Mouse (Mus musculus) stomach, embryonic 16.5 days (tissue): Measurements from ENCODE around the gene Scd4. TPM values are rescaled to one million over a fixed set of nuclear protein-coding genes. Genes with fewer than 3 reads are reported as not detected.
A peak's percentile ranks its signal among the peaks of the same experiment; 100 is the strongest.

ENCODE experiments used
- ATAC-seq: fragments of 200-750 bp; cut with Nextera tagmentation; 2 replicates; pipeline ENCODE4 v1.8.0; 2017; ENCODE audit warnings: moderate number of reproducible peaks, moderate TSS enrichment; ENCODE audit not compliant: insufficient read depth, low FRiP score
- H3K27ac ChIP-seq: fragments of 300-500 bp; sonication (generic); 2 replicates; pipeline ENCODE4 v1.5.1; 2014; ENCODE audit warnings: low read length
- H3K27me3 ChIP-seq: fragments of 300-500 bp; sonication (generic); 2 replicates; pipeline ENCODE4 v1.6.1; 2014; ENCODE audit warnings: low read length, control low read depth, mixed read lengths; ENCODE audit not compliant: control insufficient read depth, insufficient read depth
- H3K36me3 ChIP-seq: fragments of 300-500 bp; sonication (generic); 2 replicates; pipeline ENCODE4 v1.6.1; 2014; ENCODE audit warnings: low read length; ENCODE audit not compliant: control insufficient read depth, insufficient read depth
- H3K4me1 ChIP-seq: fragments of 300-500 bp; sonication (generic); 2 replicates; pipeline ENCODE4 v1.6.1; 2014; ENCODE audit warnings: low read length, control low read depth, mixed read lengths; ENCODE audit not compliant: control insufficient read depth, insufficient read depth
- H3K4me2 ChIP-seq: fragments of 300-500 bp; sonication (generic); 2 replicates; pipeline ENCODE4 v1.6.1; 2014; ENCODE audit warnings: low read depth, low read length, mixed read lengths
- H3K4me3 ChIP-seq: fragments of 300-500 bp; sonication (generic); replicated peaks from 2 replicates; pipeline ENCODE4 v1.5.1; 2014; ENCODE audit warnings: mild to moderate bottlenecking, low read length
- H3K9ac ChIP-seq: fragments of 300-500 bp; sonication (generic); 2 replicates; pipeline ENCODE4 v1.6.1; 2014; ENCODE audit warnings: low read length
- H3K9me3 ChIP-seq: fragments of 300-500 bp; sonication (generic); replicated peaks from 2 replicates; pipeline ENCODE4 v1.6.1; 2016; ENCODE audit warnings: low read length, control low read depth; ENCODE audit not compliant: control insufficient read depth
- WGBS: fragments of 180-500 bp; shearing (Covaris S2); extraction: QIAGEN DNeasy Blood & Tissue Kit; methylation state at CpG from one replicate; pipeline ENCODE4 v1.1.7; 2014; 5-methylcytosine and 5-hydroxymethylcytosine counted together
- microRNA-seq: library from miRNA; unstranded; fragments of <30 nt; microRNA quantifications from one replicate; pipeline ENCODE4, GENCODE M21; 2016
- polyA plus RNA-seq: library from polyadenylated mRNA; unstranded; fragments of >200 nt; fragmentation: Nextera tagmentation; extraction: Ambion mirVana; gene quantifications from 2 replicates; pipeline ENCODE4 v1.2.1, GENCODE M21; 2015

Scd4 gene
- polyA plus RNA-seq, 1 experiment from 2014 or later: 0.14 TPM

DNA sequence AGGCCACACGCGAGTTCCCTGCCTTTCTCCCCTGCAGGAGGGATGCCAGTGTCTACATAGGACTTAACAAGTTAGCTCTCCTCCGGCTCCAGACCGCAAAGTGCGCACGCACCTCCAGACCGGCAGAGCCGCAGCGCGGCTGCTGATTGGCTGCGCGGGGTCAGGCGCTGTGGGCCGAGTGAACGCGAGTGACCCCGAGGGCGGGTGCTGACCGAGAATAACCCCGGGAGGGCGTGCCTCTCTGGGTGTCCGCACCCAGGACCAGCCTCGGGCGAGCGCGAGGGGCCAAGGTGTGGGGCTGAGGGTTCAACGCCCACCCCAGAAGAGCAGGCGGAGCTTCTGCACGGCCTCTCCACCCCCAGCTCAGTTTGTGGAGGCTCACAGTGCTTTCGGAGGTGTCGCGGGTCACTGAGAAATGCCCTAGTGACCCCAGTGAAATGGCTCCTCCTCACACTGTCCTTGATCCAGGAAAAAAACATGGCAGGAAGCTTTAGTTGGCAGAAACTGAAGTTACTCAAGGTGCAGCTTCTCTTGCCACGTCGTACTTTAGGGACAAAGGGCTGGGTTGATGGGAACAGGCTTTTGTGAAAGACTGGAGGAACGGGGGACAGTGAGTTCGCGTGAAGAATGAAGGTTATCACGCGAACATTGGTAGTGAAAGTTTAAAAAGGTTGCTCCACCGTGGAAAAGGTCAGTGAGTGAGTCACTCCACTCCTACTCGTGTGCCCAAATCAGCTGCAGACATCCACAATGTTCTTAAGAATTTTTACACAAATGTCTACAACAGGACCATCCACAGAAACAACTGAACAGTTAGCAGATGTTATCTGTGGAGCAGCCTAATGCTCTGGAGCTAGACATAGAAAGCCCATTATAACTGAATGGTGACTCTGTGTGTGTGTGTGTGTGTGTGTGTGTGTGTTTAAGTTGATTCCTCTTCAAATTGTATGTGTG lies 55.9 kb downstream of the Scd4 start:
- Histone ChIP-seq H3K9ac (peak overlapping the region; percentile 74), H3K36me3 (no peaks in the 10 kb centered on the region), H3K4me2 (peak overlapping the region; percentile 63), H3K27me3 (no peaks in the 10 kb centered on the region), H3K9me3 (no peaks in the 10 kb centered on the region), H3K4me1 (peaks cover 17% of the 10 kb centered on the region), H3K4me3 (peak overlapping the region; percentile 60), H3K27ac (peak overlapping the region; percentile 81)
- WGBS: 2% methylated on average over 41 of the region's 41 CpGs
- ATAC-seq: peak; percentile 98

GRCm38 (mm10) chr19:44389507-44389906 lies 56.6 kb downstream of the Scd4 start:
- WGBS: 17% methylated on average over 1 of the region's 1 CpGs
- Histone ChIP-seq H3K27me3 (no peaks in the 10 kb centered on the region), H3K9me3 (no peaks in the 10 kb centered on the region), H3K4me3 (no peak overlapping the region), H3K4me1 (peaks cover 17% of the 10 kb centered on the region), H3K9ac (no peak overlapping the region), H3K27ac (peak overlapping the region; percentile 81), H3K4me2 (peak overlapping the region; percentile 63; the same call in 1 of the 2 replicates), H3K36me3 (no peaks in the 10 kb centered on the region)
- ATAC-seq: no peak

DNA sequence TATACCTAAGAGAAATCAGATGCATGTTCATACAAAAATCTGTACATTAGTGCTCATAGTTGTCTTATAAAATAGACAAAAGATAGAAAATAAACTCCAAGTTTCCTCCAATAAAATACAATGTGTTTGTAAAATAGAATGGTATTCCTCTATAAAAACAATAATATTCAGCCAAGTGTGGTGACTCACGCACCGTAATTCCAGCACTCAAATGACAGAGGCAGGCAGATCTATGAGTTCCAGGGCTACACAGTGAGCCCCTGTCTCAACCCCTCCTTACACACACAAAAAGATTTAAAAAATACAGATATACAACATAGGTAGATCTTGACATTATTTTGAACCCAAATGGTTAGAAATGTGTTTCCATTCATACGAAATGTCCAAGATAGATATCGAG lies 59.0 kb downstream of the Scd4 start:
- H3K4me2 ChIP-seq: no peak overlapping the region
- H3K27ac ChIP-seq: no peak overlapping the region
- no peak for ATAC-seq
- H3K4me1 ChIP-seq: peaks cover 17% of the 10 kb centered on the region
- H3K9ac ChIP-seq: no peak overlapping the region
- H3K4me3 ChIP-seq: no peak overlapping the region
- H3K27me3 ChIP-seq: no peaks in the 10 kb centered on the region
- no peaks in the 10 kb centered on the region for H3K36me3 ChIP-seq
- WGBS: 89% methylated on average over 4 of the region's 4 CpGs
- H3K9me3 ChIP-seq: no peaks in the 10 kb centered on the region

DNA sequence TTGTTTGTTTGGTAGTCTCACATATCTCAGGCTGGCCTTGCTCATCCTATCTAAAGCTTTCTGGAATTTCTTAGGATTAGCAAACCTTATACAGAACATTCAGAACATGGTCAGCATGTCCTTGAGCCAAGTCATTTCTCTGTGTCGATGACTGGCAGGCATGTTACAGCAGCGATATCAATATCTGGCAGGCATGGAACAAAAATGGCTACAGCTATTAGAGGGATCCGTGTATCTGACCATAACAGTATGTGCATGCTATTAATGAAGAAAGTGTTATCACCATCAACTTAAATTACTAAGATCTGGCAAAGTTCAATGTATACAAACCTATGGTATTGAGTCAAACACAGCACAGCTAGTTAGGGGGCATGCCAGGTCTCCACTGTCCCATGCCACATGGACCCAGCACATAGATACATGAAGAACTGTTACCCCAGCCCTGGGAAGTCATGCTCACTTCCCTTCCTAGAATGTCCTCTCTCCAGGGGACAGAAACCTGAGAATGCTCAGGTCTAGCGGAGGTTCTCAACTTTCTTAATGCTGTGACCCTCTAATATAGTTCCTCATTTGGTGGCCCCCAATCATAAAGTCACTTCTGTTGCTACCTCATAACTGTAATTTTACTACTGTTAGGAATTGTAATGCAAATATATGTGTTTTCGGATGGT lies 59.6 kb downstream of the Scd4 start:
- H3K9me3 ChIP-seq: no peaks in the 10 kb centered on the region
- H3K36me3 ChIP-seq: no peaks in the 10 kb centered on the region
- no peaks in the 10 kb centered on the region for H3K27me3 ChIP-seq
- no peak for ATAC-seq
- no peak overlapping the region for H3K4me2 ChIP-seq
- no peak overlapping the region for H3K4me3 ChIP-seq
- no peak overlapping the region for H3K9ac ChIP-seq
- peaks cover 17% of the 10 kb centered on the region for H3K4me1 ChIP-seq
- H3K27ac ChIP-seq: no peak overlapping the region
- WGBS: 84% methylated on average over 5 of the region's 5 CpGs

GRCm38 (mm10) chr19:44393962-44394422 lies 61.1 kb downstream of the Scd4 start:
- Histone ChIP-seq H3K4me1 (peaks cover 8% of the 10 kb centered on the region), H3K4me3 (no peak overlapping the region), H3K27ac (no peak overlapping the region), H3K4me2 (no peak overlapping the region), H3K9ac (no peak overlapping the region), H3K9me3 (no peaks in the 10 kb centered on the region), H3K36me3 (no peaks in the 10 kb centered on the region), H3K27me3 (no peaks in the 10 kb centered on the region)
- ATAC-seq: no peak
- WGBS: 64% methylated on average over 5 of the region's 5 CpGs

DNA sequence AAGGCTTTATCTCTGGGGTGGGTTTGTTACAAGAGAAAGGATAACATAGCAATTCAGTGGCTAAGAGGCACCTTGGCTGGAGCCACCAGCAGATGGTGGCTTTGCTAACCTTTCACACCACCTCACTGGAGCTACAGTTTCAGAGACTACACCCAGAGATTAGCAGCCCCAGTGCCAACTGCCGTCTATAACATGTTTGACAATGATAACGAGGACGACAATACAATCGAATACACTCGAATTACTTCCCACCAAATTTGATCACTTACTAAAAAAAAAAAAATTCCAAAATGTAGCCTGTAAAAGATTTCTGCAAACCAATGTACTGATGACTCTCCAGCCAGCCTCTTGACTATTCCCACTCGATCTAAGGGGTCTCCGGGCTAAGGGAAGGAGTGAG lies 62.1 kb downstream of the Scd4 start:
- Histone ChIP-seq H3K9ac (no peak overlapping the region), H3K9me3 (no peaks in the 10 kb centered on the region), H3K27ac (no peak overlapping the region), H3K27me3 (no peaks in the 10 kb centered on the region), H3K4me1 (no peaks in the 10 kb centered on the region), H3K4me2 (no peak overlapping the region), H3K4me3 (no peak overlapping the region), H3K36me3 (0 out of 2 replicates have a peak, but pooled peaks cover under 1% of the 10 kb centered on the region)
- 75% methylated on average over 7 of the region's 7 CpGs for whole genome bisulfite sequencing
- no peak for ATAC-seq

Small RNA genes within 50 kb of the gene (microRNA-seq; reads per million reads assigned to microRNA genes)
- 2.3 reads per million, percentile 11 among the genes with 10 or more reads in this experiment for gene Mir5114

Other genes with a start within 250 kb of the Scd4 start
- 38.9 and 44.0 TPM in 2 replicates for gene Chuk, start 225.6 kb upstream of the Scd4 start, polyA plus RNA-seq
- gene Cwf19l1, start 197.2 kb upstream of the Scd4 start, polyA plus RNA-seq: 26.1 and 29.2 TPM in 2 replicates
- gene Bloc1s2, start 186.6 kb upstream of the Scd4 start, polyA plus RNA-seq: 74.2 and 77.2 TPM in 2 replicates
- not detected in 2 replicates for gene Pkd2l1, start 140.7 kb upstream of the Scd4 start, polyA plus RNA-seq
- gene Scd3, start 129.8 kb upstream of the Scd4 start, polyA plus RNA-seq: 0.11 and 0.18 TPM in 2 replicates
- 329 and 336 TPM in 2 replicates for gene Scd2, start 39.4 kb upstream of the Scd4 start, polyA plus RNA-seq
- 4.5 and 5.1 TPM in 2 replicates for gene Scd1, start 74.8 kb downstream of the Scd4 start, polyA plus RNA-seq
- gene Wnt8b, start 160.4 kb downstream of the Scd4 start, polyA plus RNA-seq: not detected in 2 replicates
- gene Sec31b, start 212.8 kb downstream of the Scd4 start, polyA plus RNA-seq: 0.75 and 0.92 TPM in 2 replicates
- 0.97 TPM in 1 of 2 replicates, not detected in the other for gene Gm20538, start 219.7 kb downstream of the Scd4 start, polyA plus RNA-seq
- gene Ndufb8, start 222.3 kb downstream of the Scd4 start, polyA plus RNA-seq: 524 and 535 TPM in 2 replicates
- 30.7 and 32.1 TPM in 2 replicates for gene Hif1an, start 229.8 kb downstream of the Scd4 start, polyA plus RNA-seq